In genomic region chr17:25036183-25036582, GRCm38 (mm10) we compare ENCODE assay signal across 10 mouse cellular contexts. TPM values are rescaled to one million over a fixed set of nuclear protein-coding genes. Genes with fewer than 3 reads are reported as not detected.
A peak's percentile ranks its signal among the peaks of the same experiment; 100 is the strongest.
DNase-seq lines count a peak whose midpoint lies in the region; ATAC-seq and TF ChIP-seq lines count a peak whose summit lies in the region.
"Had no signal": no experiment of that assay in that cellular context is flagged by ENCODE, and none has a peak within 500 bp of the region (broad histone marks: within the 10 kb centered on the region; RNA-seq: fewer than 3 reads in every experiment).

No protein-coding gene starts in this region.

- peak; percentile 16 for DNase-seq in embryo, embryonic 10 days (ENCODE audit: low spot score)
- DNase-seq in embryo, embryonic 9.5 days (ENCODE audit: extremely low spot score): no peak
- DNase-seq in left cerebral cortex, postnatal 4 days: peak; percentile 34
- DNase-seq in left cerebral cortex, postnatal 10 days (ENCODE audit: extremely low spot score in 1 of 2, low spot score in 2 of 2): no peak
- DNase-seq in ES-CJ7 (ENCODE audit: low read depth, low spot score): peak; percentile 58
- peak in 1 of 3 experiments; percentile 36 for DNase-seq in liver, embryonic 14.5 days (ENCODE audit: low read depth in 3 of 3, low spot score in 3 of 3)
- DNase-seq in testis, postnatal 10 days (ENCODE audit: low spot score): no peak
- no peak for DNase-seq in adrenal gland, adult (ENCODE audit: inconsistent age in 2 of 2, low spot score in 1 of 2)

- no peaks in the 10 kb centered on the region for H3K9me3 ChIP-seq in liver, embryonic 14.5 days (ENCODE audit: control insufficient read depth, low read length)
- H3K9me3 ChIP-seq: embryonic facial prominence, embryonic 13.5 days; heart, embryonic 10.5 days had no signal

- ATAC-seq in liver, embryonic 14.5 days (ENCODE audit: insufficient read depth): no peak

- H3K36me3 ChIP-seq in liver, embryonic 14.5 days (replicated peaks; ENCODE audit: control insufficient read depth, insufficient read depth, low read depth): no peaks in the 10 kb centered on the region

- H3K4me2 ChIP-seq in liver, embryonic 14.5 days (ENCODE audit: low read depth): no peak overlapping the region
- H3K4me2 ChIP-seq: embryonic facial prominence, embryonic 13.5 days had no signal

- H3K4me1 ChIP-seq in liver, embryonic 14.5 days (replicated peaks; ENCODE audit: control insufficient read depth in 2 of 2, insufficient read depth in 2 of 2, low read length in 1 of 2): no peaks in the 10 kb centered on the region
- H3K4me1 ChIP-seq: embryonic facial prominence, embryonic 13.5 days had no signal

- 62% methylated on average over 4 of the region's 4 CpGs for WGBS in liver, embryonic 14.5 days (ENCODE audit: insufficient replicate concordance)

- TF ChIP-seq EP300 in liver, embryonic 14.5 days (IDR thresholded peaks at IDR 0.05; ENCODE audit: low read depth): no peak

- no peak overlapping the region for H3K27ac ChIP-seq in liver, embryonic 14.5 days
- H3K27ac ChIP-seq: embryonic facial prominence, embryonic 13.5 days; heart, embryonic 10.5 days had no signal

- no peak overlapping the region for H3K9ac ChIP-seq in liver, embryonic 14.5 days (replicated peaks)
- H3K9ac ChIP-seq: embryonic facial prominence, embryonic 13.5 days had no signal

- no peaks in the 10 kb centered on the region for H3K27me3 ChIP-seq in liver, embryonic 14.5 days (ENCODE audit: control insufficient read depth, insufficient read depth, low read length)
- H3K27me3 ChIP-seq: embryonic facial prominence, embryonic 13.5 days had no signal

- intact Hi-C loops in left cerebral cortex, postnatal 4 days (cut with DNase I): no loop called here
- intact Hi-C loops in left cerebral cortex, postnatal 10 days (cut with DNase I): loop anchor here (2.0 kb wide), 1 partner anchor 39 kb away; no protein-coding TSS in a partner anchor

- TF ChIP-seq CTCF in liver, embryonic 14.5 days (IDR thresholded peaks at IDR 0.05; ENCODE audit: low read depth): peak; percentile 79

- no peak overlapping the region for H3K4me3 ChIP-seq in liver, embryonic 14.5 days (ENCODE audit: insufficient read depth in 1 of 2, low read depth in 2 of 2, low read length in 2 of 2)
- H3K4me3 ChIP-seq: embryonic facial prominence, embryonic 13.5 days; heart, embryonic 10.5 days had no signal

RNA-seq across cellular contexts. Expression of gene Ift140, which starts 20.3 kb away (rescaled TPM):
- total RNA-seq in left cerebral cortex, postnatal 4 days (2021): 10 to 100 TPM; 29.9 to 32.2 TPM
- total RNA-seq in left cerebral cortex, postnatal 10 days (2021): 10 to 100 TPM; 25.4 to 28.9 TPM
- 51.8 and 61.2 TPM in 2 replicates for polyA plus RNA-seq in liver, embryonic 14.5 days (2012; rRNA removed)
- polyA plus RNA-seq in liver, embryonic 14.5 days (2014; fragmentation: Nextera tagmentation; extraction: Ambion mirVana): 115 and 124 TPM in 2 replicates

RNA-seq across cellular contexts. Expression of gene Cramp1l, which starts 20.6 kb away (rescaled TPM):
- total RNA-seq in left cerebral cortex, postnatal 4 days (2021): 10 to 100 TPM; 27.7 to 29.0 TPM
- 10 to 100 TPM; 24.0 to 25.0 TPM for total RNA-seq in left cerebral cortex, postnatal 10 days (2021)
- polyA plus RNA-seq in liver, embryonic 14.5 days (2012; rRNA removed): 7.8 and 7.9 TPM in 2 replicates
- 3.2 and 3.9 TPM in 2 replicates for polyA plus RNA-seq in liver, embryonic 14.5 days (2014; fragmentation: Nextera tagmentation; extraction: Ambion mirVana)

RNA-seq across cellular contexts. Expression of gene Tmem204, which starts 47.2 kb away (rescaled TPM):
- 1 to 10 TPM; 5.4 to 6.7 TPM for total RNA-seq in left cerebral cortex, postnatal 4 days (2021)
- 1 to 10 TPM; 7.2 to 7.8 TPM for total RNA-seq in left cerebral cortex, postnatal 10 days (2021)
- polyA plus RNA-seq in liver, embryonic 14.5 days (2012; rRNA removed): 3.0 and 3.1 TPM in 2 replicates
- polyA plus RNA-seq in liver, embryonic 14.5 days (2014; fragmentation: Nextera tagmentation; extraction: Ambion mirVana): 4.3 TPM in 2 replicates

Comparison
In these comparisons a context has a peak if more than half of its experiments do, and no peak if none do; other contexts are left out.
1. DNase-seq: peak in embryo, embryonic 10 days (single experiment), left cerebral cortex, postnatal 4 days (single experiment) and ES-CJ7 (single experiment); none in embryo, embryonic 9.5 days (single experiment), left cerebral cortex, postnatal 10 days (0 of 2), testis, postnatal 10 days (single experiment) and adrenal gland, adult (0 of 2).